Mouse (Mus musculus) hematopoietic stem cell, adult 5-6 weeks (primary cell): ENCODE results near the gene Sf3a2. TPM values are rescaled to one million over a fixed set of nuclear protein-coding genes. Genes with fewer than 3 reads are reported as not detected.
"Not testable (repeated sequence)": the region's sequence is repeated elsewhere in the genome, so short reads cannot be mapped to it uniquely, and the experiment has no call there.

Experiments
- ATAC-seq, 2 experiments: fragments of 125-278 bp in 1 of 2; replicated peaks in 1 of 2; 2 replicates each; pipeline ENCODE4 v1.8.0; 2016 to 2017; ENCODE audit warnings: inconsistent platforms in 2 of 2, mild to moderate bottlenecking in 2 of 2, moderate number of reproducible peaks in 2 of 2, low read depth in 1 of 2, moderate TSS enrichment in 1 of 2; ENCODE audit not compliant: low FRiP score in 2 of 2, poor library complexity in 2 of 2, severe bottlenecking in 2 of 2, insufficient read depth in 1 of 2, low TSS enrichment in 1 of 2
- total RNA-seq: library from RNA; stranded (forward); fragments of 172-1452, 232-1000 nt; gene quantifications from 2 replicates; pipeline ENCODE4 v1.2.3, GENCODE M21; 2017

Gene Sf3a2
- total RNA-seq, 1 experiment from 2014 or later, result 24.7 TPM

DNA sequence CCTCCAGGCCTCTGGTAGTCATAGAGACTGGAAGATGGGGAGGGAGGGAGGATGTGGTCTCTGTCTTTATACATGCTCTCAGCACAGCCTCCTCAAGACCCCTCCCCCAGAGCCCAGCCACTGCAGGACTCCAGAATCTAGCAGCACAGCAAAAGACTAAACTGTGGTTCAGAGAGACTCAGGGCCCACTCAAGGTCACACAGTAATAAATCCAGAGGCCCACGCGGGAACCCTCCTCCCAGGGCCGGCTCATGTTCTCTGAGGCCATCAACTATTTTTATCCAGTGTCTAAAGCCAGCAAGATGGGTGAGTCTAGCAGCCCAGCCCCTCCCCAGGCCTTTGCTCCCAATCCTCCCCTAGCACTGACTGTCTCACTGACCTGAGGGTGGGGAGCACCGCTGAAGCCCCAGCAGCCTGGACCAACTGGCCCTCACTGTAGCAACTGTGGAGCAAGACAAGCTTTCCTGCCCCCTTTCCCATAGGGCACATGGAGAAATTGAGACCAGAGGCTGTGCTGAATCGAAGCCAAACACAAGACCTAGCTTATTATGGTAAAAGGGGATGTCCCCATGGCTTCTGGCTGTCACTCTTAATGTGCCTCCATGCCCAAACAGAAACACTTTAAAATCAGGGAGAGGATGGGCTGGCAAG lies 14.5 kb downstream of the Sf3a2 start:
- no peak for ATAC-seq

DNA sequence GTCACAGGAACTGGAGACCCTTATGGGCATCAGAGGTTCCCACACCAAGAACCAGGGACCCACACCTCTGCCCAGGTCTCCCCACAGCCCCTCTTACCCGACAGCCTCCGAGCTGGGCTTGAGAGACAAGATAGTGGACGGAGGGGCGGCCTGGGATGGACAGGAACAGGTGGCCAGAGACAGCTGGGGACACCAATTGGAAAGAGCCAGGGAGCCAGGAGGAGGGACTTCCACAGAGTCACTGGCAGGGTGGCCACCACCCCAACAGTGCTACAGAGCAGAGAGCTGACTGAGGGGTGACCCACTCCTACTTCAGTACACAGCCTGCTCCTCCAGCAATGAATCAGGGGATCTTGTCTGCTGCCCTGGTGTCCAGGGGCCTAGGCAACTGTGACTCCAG lies 15.4 kb downstream of the Sf3a2 start, which contains the start of gene Jsrp1:
Gene Jsrp1 (minus strand): TSS at position 133 of the 400 bp plus-strand sequence.
- ATAC-seq, result 0 out of 4 replicates have a peak, but pooled peaks of 1 of the 2 experiments have one; percentile 12

DNA sequence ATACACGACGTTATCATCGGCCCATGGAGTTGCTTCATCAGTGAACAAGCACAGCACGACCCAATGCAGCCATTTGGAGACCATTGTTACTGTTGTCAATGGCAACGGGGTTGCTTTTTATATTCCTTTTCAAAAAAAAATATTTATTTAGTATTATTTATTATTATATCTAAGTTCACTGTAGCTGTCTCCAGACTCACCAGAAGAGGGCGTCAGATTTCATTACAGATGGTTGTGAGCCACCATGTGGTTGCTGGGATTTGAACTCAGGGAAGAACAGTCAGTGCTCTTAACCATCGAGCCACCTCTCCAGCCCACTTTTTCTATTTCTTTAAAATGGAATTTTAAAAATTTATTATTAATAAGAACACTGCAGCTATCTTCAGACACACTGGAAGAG lies 16.8 kb downstream of the Sf3a2 start:
- ATAC-seq, result no peak

DNA sequence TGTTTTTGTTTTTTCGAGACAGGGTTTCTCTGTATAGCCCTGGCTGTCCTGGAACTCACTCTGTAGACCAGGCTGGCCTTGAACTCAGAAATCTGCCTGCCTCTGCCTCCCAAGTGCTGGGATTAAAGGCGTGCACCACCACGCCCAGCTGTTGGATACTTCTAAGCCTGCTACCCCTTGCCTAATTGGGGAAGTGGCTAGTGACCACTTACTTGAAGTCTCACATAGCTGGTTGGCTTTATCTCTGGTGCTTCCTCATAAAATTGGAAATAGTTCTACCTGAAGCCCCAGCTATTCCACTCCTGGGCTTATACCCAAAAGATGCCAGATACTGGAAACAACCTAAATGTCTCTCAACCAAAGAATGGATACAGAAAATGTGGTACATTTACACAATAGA lies 18.3 kb downstream of the Sf3a2 start:
- ATAC-seq, result not testable (repeated sequence)

DNA sequence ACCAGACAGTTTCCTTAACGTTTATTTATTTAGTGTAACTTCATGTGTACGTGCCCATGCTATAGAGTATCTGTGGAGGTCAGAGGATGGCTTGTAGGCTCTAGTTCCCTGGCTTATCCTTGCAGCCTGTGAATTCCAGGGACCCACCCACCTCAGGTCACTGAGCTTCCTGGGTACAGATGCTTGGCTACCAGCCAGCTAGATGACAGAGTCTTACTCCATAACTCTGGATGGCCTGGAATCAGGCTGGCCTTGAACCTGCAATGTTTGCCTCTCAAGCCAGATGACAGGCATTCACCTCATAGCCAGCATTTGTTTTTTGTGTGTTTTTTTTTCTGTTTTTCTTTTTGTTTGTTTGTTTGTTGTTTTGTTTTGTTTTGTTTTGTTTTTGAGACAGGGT lies 19.2 kb downstream of the Sf3a2 start:
- no peak for ATAC-seq

DNA sequence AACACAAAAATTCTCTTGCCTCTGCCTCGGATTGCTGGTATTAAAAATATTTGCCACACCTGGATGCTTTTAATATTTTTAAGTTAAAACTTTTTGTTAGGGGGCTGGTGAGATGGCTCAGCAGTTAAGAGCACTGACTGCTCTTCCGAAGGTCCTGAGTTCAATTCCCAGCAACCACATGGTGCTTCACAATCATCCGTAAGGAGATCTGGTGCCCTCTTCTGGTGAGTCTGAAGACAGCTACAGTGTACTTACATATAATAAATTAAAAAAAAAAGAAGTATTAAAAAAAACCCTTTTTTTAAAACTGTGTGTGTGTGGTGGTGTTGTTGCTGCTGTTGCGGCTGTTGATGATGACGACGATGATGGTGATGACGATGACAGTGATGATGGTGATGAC lies 20.0 kb downstream of the Sf3a2 start:
- not testable (repeated sequence) for ATAC-seq

DNA sequence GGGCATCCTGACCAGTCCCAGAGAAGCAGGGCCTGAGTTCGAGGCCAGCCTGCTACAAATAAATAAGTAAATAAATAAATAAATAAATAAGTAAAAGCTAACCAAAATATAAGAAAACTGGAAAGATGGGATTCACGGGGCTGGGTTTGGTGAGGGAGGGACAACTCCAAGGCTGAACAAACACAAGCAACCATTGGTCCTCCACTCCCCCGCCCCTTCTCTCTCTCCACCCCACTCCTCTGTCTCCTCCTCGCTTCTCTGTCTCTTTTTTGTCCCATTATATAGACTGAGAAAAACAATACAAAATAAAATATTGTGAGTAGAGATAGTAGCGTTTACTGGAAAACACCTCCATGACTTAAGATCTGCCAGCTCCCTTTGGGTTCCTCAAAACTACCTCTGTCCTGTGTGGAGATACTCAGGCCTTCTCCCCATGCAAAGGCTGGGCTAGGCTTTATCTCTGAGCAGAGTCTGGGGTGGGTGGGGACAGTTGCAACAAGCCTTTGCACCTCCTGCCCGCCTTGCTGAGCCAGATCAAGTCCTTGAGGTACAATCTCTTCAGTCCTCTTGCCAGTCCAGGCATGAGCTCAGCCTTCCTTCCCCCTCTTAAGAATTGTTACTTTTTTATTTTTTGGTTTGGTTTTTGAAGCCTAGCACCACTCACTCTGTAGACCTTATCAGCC lies 20.7 kb downstream of the Sf3a2 start:
- ATAC-seq, result peak; percentile 17 to 22; a peak in 1 of 4 replicates

DNA sequence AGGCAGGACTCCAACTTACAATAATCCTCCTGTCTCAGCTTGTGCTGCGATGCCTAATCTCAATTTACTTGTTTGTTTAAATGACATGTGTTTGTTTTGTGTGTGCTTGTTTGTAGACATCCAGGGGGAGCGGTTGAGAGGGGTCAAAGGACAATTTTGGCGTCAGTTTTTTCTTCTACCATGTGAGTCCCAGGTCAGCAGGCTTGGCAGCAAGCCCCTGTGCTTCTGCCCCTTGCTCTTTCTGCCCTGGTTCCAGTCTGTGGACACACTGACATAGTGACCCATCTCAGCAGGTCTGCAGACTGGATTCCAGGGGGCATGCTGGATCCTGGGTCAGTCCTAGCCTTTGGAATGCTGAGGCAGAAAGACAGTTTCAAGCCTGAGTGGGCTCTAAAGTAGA lies 21.4 kb downstream of the Sf3a2 start:
- ATAC-seq, result no peak

DNA sequence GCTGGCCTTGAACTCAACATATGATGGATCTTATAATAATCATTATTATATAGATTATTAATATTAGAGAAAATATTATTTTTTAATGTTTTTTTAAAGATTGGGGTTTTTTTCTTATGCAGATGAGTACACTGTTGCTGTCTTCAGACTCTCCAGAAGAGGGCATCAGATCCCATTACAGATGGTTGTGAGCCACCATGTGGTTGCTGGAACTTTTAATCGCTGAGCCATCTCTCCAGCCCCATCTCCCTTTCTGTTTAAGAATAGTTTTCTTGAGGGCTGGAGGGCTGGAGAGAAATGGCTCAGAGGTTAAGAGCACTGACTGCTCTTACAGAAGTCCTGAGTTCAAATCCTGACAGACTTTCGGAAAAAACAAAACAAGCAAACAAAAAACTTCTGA lies 24.0 kb downstream of the Sf3a2 start:
- ATAC-seq, result no peak

DNA sequence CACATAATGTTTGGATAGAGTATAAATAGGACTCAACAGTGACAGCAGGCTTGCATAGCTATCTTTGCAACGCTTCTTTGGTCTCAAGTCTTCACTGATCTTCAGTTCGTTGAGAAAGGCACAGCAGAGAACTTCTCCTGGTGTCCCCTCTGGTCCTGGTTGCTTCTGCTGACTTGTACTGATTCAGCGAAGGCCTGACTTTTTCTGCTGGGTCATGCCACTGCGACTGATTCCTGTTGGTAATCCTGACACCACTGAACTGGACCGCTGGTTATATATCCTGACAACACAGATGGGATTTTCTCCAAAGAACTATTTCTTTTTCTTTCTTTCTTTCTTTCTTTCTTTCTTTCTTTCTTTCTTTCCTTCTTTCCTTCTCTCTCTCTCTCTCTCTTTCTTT lies 24.5 kb downstream of the Sf3a2 start:
- no peak for ATAC-seq

DNA sequence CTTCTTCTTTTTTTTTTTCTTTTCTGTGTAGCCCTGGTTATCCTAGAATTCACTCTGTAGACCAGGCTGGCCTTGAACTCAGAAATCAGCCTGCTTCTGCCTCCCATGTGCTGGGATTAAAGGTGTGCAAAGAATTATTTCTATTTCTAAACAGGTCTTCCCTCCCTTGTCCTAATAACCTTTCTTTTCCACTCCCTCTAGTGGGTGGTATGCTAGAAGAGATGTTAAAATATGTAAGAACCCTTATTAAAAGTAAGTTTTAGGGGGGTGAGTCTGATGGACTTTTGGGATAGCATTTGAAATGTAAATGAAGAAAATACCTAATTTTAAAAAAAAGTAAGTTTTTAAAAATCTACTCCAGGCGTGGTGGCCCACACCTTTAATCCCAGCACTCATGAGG lies 25.3 kb downstream of the Sf3a2 start:
- no peak for ATAC-seq

DNA sequence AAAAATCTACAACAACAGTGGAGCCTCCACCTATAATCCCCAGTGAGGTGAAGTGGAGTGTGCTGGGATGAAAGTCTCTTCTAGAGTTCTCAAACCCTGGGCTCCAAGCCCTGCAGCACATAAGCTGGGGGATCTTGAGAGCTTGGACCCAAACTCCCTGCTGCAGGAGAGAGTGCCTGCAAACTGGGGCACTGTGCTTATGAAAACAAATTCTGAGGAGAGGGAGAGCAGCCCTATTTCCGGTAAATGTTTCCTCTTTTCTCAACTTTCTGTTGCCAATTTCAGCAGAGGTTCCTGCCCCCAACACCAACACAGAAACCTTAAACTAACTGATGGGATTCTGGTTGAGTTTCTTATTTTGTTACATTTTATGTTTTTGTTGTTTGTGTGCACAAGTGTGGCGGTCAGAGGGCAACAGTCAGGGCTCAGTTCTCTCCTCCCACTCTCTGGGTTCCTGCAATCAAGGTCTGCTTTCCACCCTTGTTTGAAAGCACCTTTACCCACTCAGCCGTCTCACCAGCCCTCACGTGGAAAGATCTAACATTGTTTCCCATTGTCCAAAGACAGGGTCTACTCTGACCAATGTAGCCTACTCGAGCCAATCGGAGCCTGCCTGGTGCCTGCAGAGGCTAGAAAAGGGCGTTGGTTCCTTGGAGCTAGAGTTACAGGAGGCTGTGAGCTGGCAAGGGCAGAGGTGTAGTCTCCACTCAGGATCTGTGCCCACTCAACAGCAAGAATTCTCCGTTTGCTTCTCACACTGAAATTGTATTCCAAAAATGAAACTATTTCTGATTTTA lies 26.0 kb downstream of the Sf3a2 start:
- no peak for ATAC-seq

DNA sequence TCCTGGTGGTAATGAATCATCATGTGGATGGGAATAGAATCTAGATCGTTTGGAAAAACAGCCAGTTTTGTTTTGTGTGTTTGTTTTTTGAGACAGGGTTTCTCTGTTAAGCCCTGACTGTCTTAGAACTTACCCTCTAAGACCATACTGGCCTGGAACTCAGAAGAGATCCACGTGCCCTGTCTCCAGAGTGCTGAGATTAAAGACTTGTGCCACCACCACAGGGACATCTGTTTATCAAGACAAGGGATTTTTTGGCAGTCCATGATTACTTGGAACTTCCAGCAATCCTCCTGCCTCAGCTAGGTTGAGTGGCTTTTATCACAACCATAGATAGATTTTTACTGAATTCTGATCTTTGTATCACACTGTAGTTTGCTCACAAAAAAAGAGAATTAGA lies 26.8 kb downstream of the Sf3a2 start:
- no peak for ATAC-seq

DNA sequence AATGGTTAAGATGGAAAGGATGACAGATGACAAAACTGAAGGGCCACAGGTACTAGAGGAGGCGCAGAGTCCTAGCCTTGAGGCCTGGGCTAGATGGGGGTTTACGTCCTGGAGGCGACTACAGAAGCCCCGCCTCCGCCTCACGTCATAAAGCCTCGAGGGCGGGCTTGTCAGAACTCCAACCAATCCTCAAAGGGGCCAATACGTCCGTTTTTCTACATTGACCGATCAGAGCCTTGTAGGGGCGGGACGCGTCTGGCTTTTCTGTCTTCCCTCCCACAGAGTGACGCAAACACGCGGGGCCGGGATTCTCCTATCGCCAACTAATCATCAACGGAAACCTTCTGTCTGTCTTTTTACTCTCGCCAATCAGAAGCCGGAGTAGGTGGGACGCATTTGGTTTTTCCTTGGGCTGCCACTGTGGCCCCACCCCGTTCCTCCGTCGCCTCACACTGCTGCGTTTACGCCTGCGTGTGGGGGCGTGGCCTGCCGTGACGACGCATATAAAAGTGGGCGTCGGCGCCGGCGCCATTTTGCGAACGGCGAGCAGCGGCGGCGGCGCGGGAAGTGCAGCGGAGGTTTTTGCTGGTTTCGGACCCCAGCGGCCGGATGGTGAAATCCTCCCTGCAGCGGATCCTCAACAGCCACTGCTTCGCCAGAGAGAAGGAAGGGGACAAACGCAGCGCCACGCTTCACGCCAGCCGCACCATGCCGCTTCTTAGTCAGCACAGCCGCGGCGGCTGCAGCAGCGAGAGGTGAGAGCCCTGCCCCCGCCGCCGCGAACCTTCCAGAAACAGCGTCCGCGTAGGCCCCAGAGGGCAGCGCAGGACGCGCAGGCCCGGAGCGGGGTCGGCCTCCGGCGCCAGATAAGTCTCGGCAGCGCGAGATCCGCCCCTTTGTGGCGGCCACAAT lies 28.4 kb downstream of the Sf3a2 start, which contains the start of gene Oaz1:
Gene Oaz1 (plus strand): TSS at position 506 of the 912 bp plus-strand sequence.
- peak; percentile 87 to 88 for ATAC-seq

DNA sequence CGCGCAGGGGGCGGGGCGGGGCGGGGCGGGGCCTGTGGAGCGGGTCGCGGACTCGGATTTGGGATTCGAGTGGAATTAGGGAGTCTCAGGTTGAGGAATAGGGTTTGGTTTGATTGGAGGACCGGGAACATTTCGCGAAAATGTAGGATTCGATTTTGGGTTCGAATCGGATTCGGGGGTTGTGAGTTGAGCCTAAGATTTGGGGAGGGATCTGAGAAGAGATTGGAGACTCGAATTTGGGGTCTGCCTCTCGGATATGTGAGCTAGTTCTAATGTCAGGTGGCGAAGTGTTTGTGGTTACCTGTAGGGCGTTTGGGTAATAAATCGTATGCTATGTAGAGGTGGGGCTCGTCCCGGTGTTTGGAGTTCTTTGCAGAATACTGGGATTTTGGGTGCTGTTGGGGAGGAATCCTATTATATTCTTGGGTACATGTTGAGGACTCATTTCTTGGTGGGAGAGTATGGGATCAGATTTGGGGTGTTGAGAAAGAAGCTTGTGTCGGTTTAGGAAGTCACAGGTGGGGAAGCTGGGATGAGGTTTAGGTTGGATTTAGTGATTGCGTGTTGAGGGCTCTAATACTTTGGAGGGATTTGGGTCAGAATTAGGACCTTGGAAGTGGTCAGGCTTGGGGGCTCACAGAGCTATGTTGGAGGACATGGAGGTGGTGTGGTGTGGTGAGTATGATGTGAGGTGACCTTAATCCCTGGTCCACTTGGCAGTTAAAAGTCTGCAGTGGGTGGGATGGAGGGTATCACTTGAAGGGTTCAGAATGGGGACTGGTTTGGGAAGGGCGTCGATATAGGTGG lies 29.3 kb downstream of the Sf3a2 start:
- ATAC-seq, result no peak

DNA sequence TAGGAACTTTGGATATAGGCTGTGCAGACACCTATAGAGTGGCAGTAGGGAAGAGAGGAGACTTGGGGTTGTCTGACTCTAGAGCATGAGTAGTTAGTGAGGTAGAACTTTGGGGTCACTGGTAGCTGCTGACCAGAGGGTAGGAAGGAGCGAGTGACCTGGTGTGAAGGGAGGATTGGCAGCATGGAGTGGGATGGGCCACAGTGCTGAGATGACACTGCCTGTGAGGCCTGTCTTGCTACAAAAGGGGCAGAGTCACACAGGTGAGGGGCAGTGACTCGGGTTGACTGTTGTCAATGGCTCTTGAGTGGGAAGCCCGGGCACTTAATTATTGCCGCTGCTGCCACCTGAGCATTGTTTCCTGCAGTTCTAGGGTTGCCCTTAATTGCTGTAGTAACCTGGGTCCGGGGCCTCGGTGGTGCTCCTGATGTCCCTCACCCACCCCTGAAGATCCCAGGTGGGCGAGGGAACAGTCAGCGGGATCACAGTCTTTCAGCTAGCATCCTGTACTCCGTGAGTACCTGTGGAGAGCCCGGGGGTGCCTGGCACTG lies 29.9 kb downstream of the Sf3a2 start:
- no peak for ATAC-seq
